Mouse (Mus musculus) bone marrow macrophage, adult 2 months (primary cell): ENCODE results near the gene Cd48. TPM values are rescaled to one million over a fixed set of nuclear protein-coding genes. Genes with fewer than 3 reads are reported as not detected.
"Not testable (repeated sequence)": the region's sequence is repeated elsewhere in the genome, so short reads cannot be mapped to it uniquely, and the experiment has no call there.

Experiments used
- H3K27ac ChIP-seq: 2 replicates; pipeline ENCODE4 v1.5.1; 2012; ENCODE audit warnings: low read depth, low read length; ENCODE audit not compliant: insufficient read depth
- H3K4me1 ChIP-seq: 2 replicates; pipeline ENCODE4 v1.6.1; 2012; ENCODE audit warnings: low read length; ENCODE audit not compliant: control insufficient read depth, insufficient read depth
- H3K4me3 ChIP-seq: 2 replicates; pipeline ENCODE4 v1.5.1; 2012; ENCODE audit warnings: mild to moderate bottlenecking, low read length, moderate library complexity; ENCODE audit not compliant: insufficient read depth
- CTCF ChIP-seq: IDR thresholded peaks from 2 replicates; pipeline ENCODE4 v1.5.1; 2012; ENCODE audit warnings: low read depth, mild to moderate bottlenecking, low read length, moderate library complexity
- POLR2A ChIP-seq: IDR thresholded peaks from 2 replicates; pipeline ENCODE4 v1.6.1; 2012; ENCODE audit warnings: mild to moderate bottlenecking, low read depth, low read length, borderline replicate concordance
- polyA plus RNA-seq: library from polyadenylated mRNA; stranded (reverse); fragments of >200 nt; gene quantifications from 2 replicates; pipeline ENCODE4 v1.2.4, GENCODE M21; 2012; ENCODE audit not compliant: missing spikeins, insufficient read depth, insufficient read length

Cd48 gene
- polyA plus RNA-seq, 1 experiment: 346 TPM

GRCm38 (mm10) chr1:171687320-171687719 lies 5.5 kb downstream of the Cd48 start:
- Histone ChIP-seq H3K4me3 (no peak overlapping the region), H3K27ac (no peak overlapping the region), H3K4me1 (peaks cover 28% of the 10 kb centered on the region)
- TF ChIP-seq CTCF (no peak), POLR2A (no peak)

GRCm38 (mm10) chr1:171693918-171694317 lies 12.1 kb downstream of the Cd48 start:
- Histone ChIP-seq H3K27ac (no peak overlapping the region), H3K4me3 (no peak overlapping the region), H3K4me1 (peaks cover 3% of the 10 kb centered on the region; the same call in 1 of the 2 replicates)
- no peak for TF ChIP-seq POLR2A
- no peak for TF ChIP-seq CTCF

GRCm38 (mm10) chr1:171698983-171699382 lies 17.2 kb downstream of the Cd48 start:
- no peak for TF ChIP-seq POLR2A
- TF ChIP-seq CTCF: peak; percentile 45; the same call in 1 of the 2 replicates
- H3K4me1 ChIP-seq: peaks cover 9% of the 10 kb centered on the region
- no peak overlapping the region for H3K4me3 ChIP-seq
- H3K27ac ChIP-seq: no peak overlapping the region

GRCm38 (mm10) chr1:171713736-171714135 lies 31.9 kb downstream of the Cd48 start:
- H3K4me1 ChIP-seq: peaks cover 19% of the 10 kb centered on the region
- H3K4me3 ChIP-seq: not testable (repeated sequence)
- peak overlapping the region; percentile 96 for H3K27ac ChIP-seq

- TF ChIP-seq CTCF (no peak), POLR2A (no peak)
- Histone ChIP-seq H3K4me3 (no peak overlapping the region), H3K27ac (no peak overlapping the region), H3K4me1 (peaks cover 19% of the 10 kb centered on the region)
These were observed 33.6 kb downstream of the Cd48 start for GRCm38 (mm10) chr1:171715434-171715833.

GRCm38 (mm10) chr1:171716232-171716631 lies 34.4 kb downstream of the Cd48 start:
- no peak overlapping the region for H3K27ac ChIP-seq
- H3K4me1 ChIP-seq: peaks cover 15% of the 10 kb centered on the region
- TF ChIP-seq POLR2A (no peak), CTCF (no peak)
- no peak overlapping the region for H3K4me3 ChIP-seq

GRCm38 (mm10) chr1:171731195-171731594 lies 49.4 kb downstream of the Cd48 start:
- TF ChIP-seq CTCF (no peak), POLR2A (no peak)
- Histone ChIP-seq H3K4me3 (no peak overlapping the region), H3K4me1 (no peaks in the 10 kb centered on the region), H3K27ac (no peak overlapping the region)

- TF ChIP-seq CTCF (no peak), POLR2A (no peak)
- Histone ChIP-seq H3K4me3 (no peak overlapping the region), H3K27ac (no peak overlapping the region), H3K4me1 (no peaks in the 10 kb centered on the region)
These were observed 53.1 kb downstream of the Cd48 start for GRCm38 (mm10) chr1:171734898-171735297.

- TF ChIP-seq CTCF (no peak), POLR2A (no peak)
- Histone ChIP-seq H3K4me3 (no peak overlapping the region), H3K4me1 (no peaks in the 10 kb centered on the region), H3K27ac (no peak overlapping the region)
These were observed 66.5 kb downstream of the Cd48 start for GRCm38 (mm10) chr1:171748127-171748969.

Other genes starting within 250 kb of the Cd48 start
- 5.9 and 6.6 TPM in 2 replicates for gene F11r, start 244.5 kb upstream of the Cd48 start, polyA plus RNA-seq
- 6.2 and 11.1 TPM in 2 replicates for gene Alyref2, start 178.5 kb upstream of the Cd48 start, polyA plus RNA-seq
- gene Itln1, start 146.7 kb upstream of the Cd48 start, polyA plus RNA-seq: not detected in 2 replicates
- 1.3 and 2.4 TPM in 2 replicates for gene Cd244a, start 122.8 kb upstream of the Cd48 start, polyA plus RNA-seq
- 249 and 274 TPM in 2 replicates for gene Ly9, start 74.6 kb upstream of the Cd48 start, polyA plus RNA-seq
- gene Slamf7, start 29.0 kb upstream of the Cd48 start, polyA plus RNA-seq: 177 and 179 TPM in 2 replicates
- gene Slamf1, start 85.1 kb downstream of the Cd48 start, polyA plus RNA-seq: not detected in 2 replicates
- 352 and 384 TPM in 2 replicates for gene Cd84, start 157.7 kb downstream of the Cd48 start, polyA plus RNA-seq
- gene Gm10521, start 213.7 kb downstream of the Cd48 start, polyA plus RNA-seq: 32.2 and 33.8 TPM in 2 replicates
- 0.83 and 0.94 TPM in 2 replicates for gene Slamf6, start 235.5 kb downstream of the Cd48 start, polyA plus RNA-seq